Mouse (Mus musculus): ENCODE data around the gene Grb7. TPM values are rescaled to one million over a fixed set of nuclear protein-coding genes. Genes with fewer than 3 reads are reported as not detected.
A peak's percentile ranks its signal among the peaks of the same experiment; 100 is the strongest.

Gene Grb7
- polyA plus RNA-seq, 1 experiment from 2014 or later: 0.38 TPM

DNA sequence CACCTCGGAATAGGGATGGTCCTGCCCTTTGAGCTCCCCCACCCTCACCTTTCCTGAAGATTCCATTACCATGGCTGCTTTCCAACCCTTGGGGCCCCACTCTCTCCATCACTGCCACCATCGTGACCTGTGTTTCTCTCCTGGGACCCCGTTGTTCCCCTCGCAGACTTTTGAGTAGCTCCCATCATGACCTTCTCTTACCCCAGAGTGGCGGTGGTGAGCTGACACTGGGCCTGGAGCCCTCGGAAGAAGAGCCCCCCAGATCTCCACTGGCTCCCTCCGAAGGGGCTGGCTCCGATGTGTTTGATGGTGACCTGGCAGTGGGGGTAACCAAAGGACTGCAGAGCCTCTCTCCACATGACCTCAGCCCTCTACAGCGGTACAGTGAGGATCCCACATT is 10.5 kb upstream of the Grb7 start:
- no peak for ATAC-seq
- no peak overlapping the region for H3K4me2 ChIP-seq (ENCODE audit: low read length)
- no peak for DNase-seq (ENCODE audit: low spot score)
- 94% methylated on average over 9 of the region's 9 CpGs for WGBS
- no peaks in the 10 kb centered on the region for H3K9me3 ChIP-seq (replicated peaks; ENCODE audit: control insufficient read depth, low read length)
- H3K4me3 ChIP-seq (ENCODE audit: low read depth, low read length): no peak overlapping the region
- H3K27me3 ChIP-seq (replicated peaks; ENCODE audit: control insufficient read depth, insufficient read depth, low read length): no peaks in the 10 kb centered on the region
- H3K4me1 ChIP-seq (ENCODE audit: control insufficient read depth, insufficient read depth, low read length): peaks cover 7% of the 10 kb centered on the region
- H3K9ac ChIP-seq (ENCODE audit: low read length): no peak overlapping the region
- H3K36me3 ChIP-seq (ENCODE audit: control insufficient read depth, insufficient read depth, low read length): peaks cover 13% of the 10 kb centered on the region
- H3K27ac ChIP-seq (ENCODE audit: low read depth, low read length): no peak overlapping the region

DNA sequence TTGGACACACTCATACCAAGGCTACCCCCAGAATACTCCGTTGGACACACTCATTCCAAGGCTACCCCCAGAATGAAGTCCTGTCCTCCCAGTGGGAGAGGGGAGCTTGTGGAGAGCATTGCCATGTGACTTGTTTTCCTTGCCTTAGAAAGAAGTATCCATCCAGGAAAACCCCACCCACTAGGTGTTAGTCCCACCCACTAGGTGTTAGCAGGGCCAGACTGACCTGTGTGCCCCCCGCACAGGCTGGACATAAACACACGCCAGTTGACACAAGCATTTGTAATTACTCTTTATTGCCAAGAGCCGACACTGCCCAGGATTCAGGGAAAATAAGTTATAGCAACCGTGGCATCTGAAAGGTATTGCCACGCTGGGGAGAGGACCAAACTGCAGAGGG is 8.8 kb upstream of the Grb7 start:
- 91% methylated on average over 6 of the region's 6 CpGs for WGBS
- H3K27ac ChIP-seq (ENCODE audit: low read depth, low read length): no peak overlapping the region
- peaks cover 7% of the 10 kb centered on the region for H3K4me1 ChIP-seq (ENCODE audit: control insufficient read depth, insufficient read depth, low read length)
- no peak overlapping the region for H3K4me3 ChIP-seq (ENCODE audit: low read depth, low read length)
- no peak overlapping the region for H3K4me2 ChIP-seq (ENCODE audit: low read length)
- DNase-seq (ENCODE audit: low spot score) (no peak), ATAC-seq (no peak)
- peaks cover 13% of the 10 kb centered on the region for H3K36me3 ChIP-seq (ENCODE audit: control insufficient read depth, insufficient read depth, low read length)
- no peaks in the 10 kb centered on the region for H3K9me3 ChIP-seq (replicated peaks; ENCODE audit: control insufficient read depth, low read length)
- H3K27me3 ChIP-seq (replicated peaks; ENCODE audit: control insufficient read depth, insufficient read depth, low read length): no peaks in the 10 kb centered on the region
- H3K9ac ChIP-seq (ENCODE audit: low read length): 0 out of 2 replicates have a peak overlapping the region, but pooled peaks have one; percentile 71

DNA sequence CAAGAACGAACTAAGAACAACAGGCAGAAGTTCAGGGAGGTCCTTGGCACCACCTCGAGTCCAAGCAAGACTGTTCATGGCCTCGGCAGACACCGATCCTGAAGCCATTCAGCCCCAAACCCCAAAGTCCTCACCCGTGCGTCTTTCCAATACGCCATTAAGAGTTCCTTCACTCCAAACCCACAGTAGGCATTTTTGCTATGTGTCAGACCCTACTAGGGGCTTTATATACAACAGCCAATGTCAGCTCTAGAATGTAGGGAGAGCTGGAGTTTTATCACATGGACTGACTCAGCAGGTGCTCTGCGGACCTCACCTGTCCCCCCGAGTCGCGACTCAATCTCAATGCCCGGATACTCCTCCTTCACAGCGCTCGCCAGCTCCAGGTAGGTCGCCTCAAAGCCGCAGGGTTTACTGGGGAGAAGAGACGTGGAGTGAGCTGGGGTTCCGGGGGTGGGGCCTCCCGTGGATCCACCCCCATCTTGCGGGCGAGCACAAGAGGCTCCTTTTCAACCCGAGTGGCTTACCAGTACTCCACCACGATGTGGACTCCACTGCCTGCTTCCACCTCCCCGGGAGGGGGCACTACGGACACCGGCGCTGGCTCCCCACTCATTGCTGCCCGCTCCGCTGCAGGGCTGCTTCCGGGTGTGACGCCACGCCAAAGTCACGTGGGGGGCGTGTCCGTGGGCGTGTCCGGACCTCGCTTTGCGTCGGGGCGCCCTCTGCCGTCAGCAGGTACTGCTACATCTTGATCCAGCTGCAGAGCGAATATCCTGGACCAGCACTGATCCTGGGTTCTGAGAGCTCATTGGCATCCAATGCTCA is 7.6 kb upstream of the Grb7 start, which contains the start of gene Mien1:
Gene Mien1, minus strand, starts transcription at position 661 of the 828 bp plus-strand sequence.
- H3K36me3 ChIP-seq (ENCODE audit: control insufficient read depth, insufficient read depth, low read length): peaks cover 13% of the 10 kb centered on the region
- H3K27ac ChIP-seq (ENCODE audit: low read depth, low read length): 0 out of 2 replicates have a peak within 1 kb of the TSS, but pooled peaks have one; percentile 15
- H3K9ac ChIP-seq (ENCODE audit: low read length): peak within 1 kb of the TSS; percentile 71
- H3K27me3 ChIP-seq (replicated peaks; ENCODE audit: control insufficient read depth, insufficient read depth, low read length): no peaks in the 10 kb centered on the region
- under 1% methylated on average over 43 of the region's 43 CpGs for WGBS
- peak; percentile 92 for DNase-seq (ENCODE audit: low spot score)
- no peaks in the 10 kb centered on the region for H3K9me3 ChIP-seq (replicated peaks; ENCODE audit: control insufficient read depth, low read length)
- peaks cover 7% of the 10 kb centered on the region for H3K4me1 ChIP-seq (ENCODE audit: control insufficient read depth, insufficient read depth, low read length)
- peak within 1 kb of the TSS; percentile 55 for H3K4me3 ChIP-seq (ENCODE audit: low read depth, low read length)
- peak; percentile 95 for ATAC-seq
- H3K4me2 ChIP-seq (ENCODE audit: low read length): peak within 1 kb of the TSS; percentile 77

DNA sequence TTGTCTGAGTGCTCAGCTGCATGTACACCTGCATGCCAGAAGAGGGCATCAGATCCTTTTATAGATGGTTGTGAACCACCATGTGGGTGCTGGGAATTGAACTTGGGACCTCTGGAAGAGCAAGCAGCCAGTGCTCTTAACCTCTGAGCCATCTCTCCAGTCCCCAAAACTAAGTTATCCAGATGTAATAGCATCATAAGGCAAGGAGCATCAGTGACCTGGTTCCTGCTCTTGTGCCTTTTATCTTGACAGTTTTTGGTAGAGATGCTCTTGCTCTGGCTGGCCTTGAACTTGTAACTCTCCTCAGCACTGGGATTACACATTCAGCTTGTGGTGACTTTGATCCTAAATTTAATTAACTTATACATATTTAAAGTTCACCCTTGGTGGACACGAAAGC is 2.5 kb upstream of the Grb7 start:
- H3K27ac ChIP-seq (ENCODE audit: low read depth, low read length): no peak overlapping the region
- H3K4me3 ChIP-seq (ENCODE audit: low read depth, low read length): no peak overlapping the region
- H3K27me3 ChIP-seq (replicated peaks; ENCODE audit: control insufficient read depth, insufficient read depth, low read length): peaks cover 27% of the 10 kb centered on the region
- H3K4me1 ChIP-seq (ENCODE audit: control insufficient read depth, insufficient read depth, low read length): no peaks in the 10 kb centered on the region
- H3K36me3 ChIP-seq (ENCODE audit: control insufficient read depth, insufficient read depth, low read length): no peaks in the 10 kb centered on the region
- no peak for DNase-seq (ENCODE audit: low spot score)
- no peaks in the 10 kb centered on the region for H3K9me3 ChIP-seq (replicated peaks; ENCODE audit: control insufficient read depth, low read length)
- 100% methylated on average over 1 of the region's 1 CpGs for WGBS
- no peak overlapping the region for H3K4me2 ChIP-seq (ENCODE audit: low read length)
- ATAC-seq: no peak
- H3K9ac ChIP-seq (ENCODE audit: low read length): no peak overlapping the region

DNA sequence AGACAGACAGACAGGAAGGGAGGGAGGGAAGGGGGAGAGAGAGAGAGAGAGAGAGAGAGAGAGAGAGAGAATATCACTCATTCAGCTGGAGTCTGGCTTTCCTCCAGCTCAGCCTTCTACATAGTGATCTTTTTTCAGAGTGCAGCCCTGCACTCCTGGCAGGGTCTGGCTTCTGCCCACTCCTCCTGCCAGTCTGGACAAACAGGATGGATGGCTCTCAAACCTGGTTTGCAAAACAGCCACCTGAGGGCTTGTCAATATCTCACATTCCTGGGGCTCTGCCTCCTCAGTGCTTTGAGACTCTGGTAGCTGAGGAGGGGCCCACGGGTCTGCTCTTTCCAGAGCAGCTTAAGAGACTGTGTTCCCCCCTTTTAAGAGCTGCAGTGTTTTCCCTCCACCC is 956 bp upstream of the Grb7 start:
- ATAC-seq: no peak
- Histone ChIP-seq H3K27me3 (replicated peaks; ENCODE audit: control insufficient read depth, insufficient read depth, low read length) (peaks cover 27% of the 10 kb centered on the region), H3K4me1 (ENCODE audit: control insufficient read depth, insufficient read depth, low read length) (no peaks in the 10 kb centered on the region), H3K4me3 (ENCODE audit: low read depth, low read length) (no peak overlapping the region), H3K36me3 (ENCODE audit: control insufficient read depth, insufficient read depth, low read length) (no peaks in the 10 kb centered on the region), H3K27ac (ENCODE audit: low read depth, low read length) (no peak overlapping the region), H3K4me2 (ENCODE audit: low read length) (no peak overlapping the region), H3K9me3 (replicated peaks; ENCODE audit: control insufficient read depth, low read length) (no peaks in the 10 kb centered on the region), H3K9ac (ENCODE audit: low read length) (no peak overlapping the region)
- no peak for DNase-seq (ENCODE audit: low spot score)
- WGBS: 43% methylated on average over 1 of the region's 1 CpGs

DNA sequence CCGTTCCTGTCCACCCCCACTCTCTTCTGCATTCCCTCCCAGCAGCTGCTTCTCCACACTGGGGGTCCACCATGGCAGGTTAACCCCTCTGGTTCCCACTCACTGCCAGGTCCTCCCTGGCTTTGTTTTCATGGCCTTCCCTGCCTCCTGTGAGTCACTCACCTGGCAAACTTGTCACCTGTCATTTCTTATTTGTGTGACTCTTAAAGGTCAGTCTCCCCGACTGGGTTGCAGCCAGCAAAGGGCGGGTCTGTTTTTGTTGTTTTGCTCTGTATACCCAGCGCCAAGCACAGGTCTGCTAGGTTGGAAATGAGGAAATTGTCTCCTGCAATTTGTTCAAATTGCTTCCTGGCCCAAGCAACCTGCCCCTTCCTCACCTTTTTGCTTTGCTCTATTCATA is 515 bp upstream of the Grb7 start:
- peaks cover 27% of the 10 kb centered on the region for H3K27me3 ChIP-seq (replicated peaks; ENCODE audit: control insufficient read depth, insufficient read depth, low read length)
- H3K4me1 ChIP-seq (ENCODE audit: control insufficient read depth, insufficient read depth, low read length): no peaks in the 10 kb centered on the region
- H3K27ac ChIP-seq (ENCODE audit: low read depth, low read length): no peak overlapping the region
- WGBS: 77% methylated on average over 4 of the region's 4 CpGs
- H3K9me3 ChIP-seq (replicated peaks; ENCODE audit: control insufficient read depth, low read length): no peaks in the 10 kb centered on the region
- H3K9ac ChIP-seq (ENCODE audit: low read length): no peak overlapping the region
- ATAC-seq: no peak
- H3K36me3 ChIP-seq (ENCODE audit: control insufficient read depth, insufficient read depth, low read length): no peaks in the 10 kb centered on the region
- no peak overlapping the region for H3K4me3 ChIP-seq (ENCODE audit: low read depth, low read length)
- H3K4me2 ChIP-seq (ENCODE audit: low read length): no peak overlapping the region
- no peak for DNase-seq (ENCODE audit: low spot score)

DNA sequence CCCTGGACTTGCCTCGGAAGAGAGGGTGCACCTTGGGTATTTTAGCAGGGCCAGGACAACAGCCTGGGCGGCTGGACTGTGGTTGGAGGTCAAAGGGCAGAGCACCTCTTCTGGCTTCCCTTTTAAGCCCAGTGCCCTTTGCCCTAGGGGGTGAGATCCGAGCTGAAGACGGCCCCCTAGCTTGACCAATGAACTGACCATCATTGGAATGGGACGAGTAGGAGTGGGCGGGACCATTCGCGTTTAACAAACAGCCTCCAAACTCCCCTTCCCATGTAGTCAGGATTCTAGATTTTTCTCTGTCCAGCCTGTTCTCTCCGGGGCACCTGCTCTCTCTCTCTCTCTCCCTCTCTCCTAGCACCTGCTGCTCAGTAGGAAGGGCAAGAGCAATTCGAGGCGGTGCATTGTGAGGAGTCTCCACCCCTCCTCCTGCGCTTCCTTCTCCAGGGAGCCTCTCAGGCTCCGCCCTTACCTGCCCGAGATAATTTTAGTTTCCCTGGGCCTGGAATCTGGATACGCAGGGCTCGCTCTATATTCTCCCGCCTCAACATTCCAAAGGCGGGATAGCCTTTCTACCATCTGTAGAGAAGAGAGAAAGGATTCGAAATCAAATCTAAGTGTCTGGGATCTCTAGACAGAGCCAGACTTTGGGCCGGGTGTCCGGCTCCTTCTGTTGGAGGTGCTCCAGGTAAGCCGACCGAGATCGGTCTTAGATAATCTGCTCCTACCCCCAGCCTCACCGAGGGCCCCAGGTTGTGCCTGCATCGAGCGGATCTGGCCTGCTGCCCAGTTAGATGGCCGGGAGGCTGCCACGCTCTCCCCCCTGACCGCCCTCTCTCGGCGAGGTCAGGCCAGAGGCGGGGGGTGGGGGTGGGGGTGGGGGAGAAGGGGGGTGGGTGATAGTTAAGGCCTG is 624 bp downstream of the Grb7 start:
- ATAC-seq (no peak), DNase-seq (ENCODE audit: low spot score) (no peak)
- 4% methylated on average over 33 of the region's 33 CpGs for WGBS
- peak overlapping the region; percentile 26; the same call in 1 of the 2 replicates for H3K4me2 ChIP-seq (ENCODE audit: low read length)
- no peak overlapping the region for H3K9ac ChIP-seq (ENCODE audit: low read length)
- no peaks in the 10 kb centered on the region for H3K9me3 ChIP-seq (replicated peaks; ENCODE audit: control insufficient read depth, low read length)
- peaks cover 27% of the 10 kb centered on the region for H3K27me3 ChIP-seq (replicated peaks; ENCODE audit: control insufficient read depth, insufficient read depth, low read length)
- no peaks in the 10 kb centered on the region for H3K36me3 ChIP-seq (ENCODE audit: control insufficient read depth, insufficient read depth, low read length)
- H3K4me3 ChIP-seq (ENCODE audit: low read depth, low read length): 0 out of 2 replicates have a peak overlapping the region, but pooled peaks have one; percentile 5
- H3K4me1 ChIP-seq (ENCODE audit: control insufficient read depth, insufficient read depth, low read length): no peaks in the 10 kb centered on the region
- no peak overlapping the region for H3K27ac ChIP-seq (ENCODE audit: low read depth, low read length)

DNA sequence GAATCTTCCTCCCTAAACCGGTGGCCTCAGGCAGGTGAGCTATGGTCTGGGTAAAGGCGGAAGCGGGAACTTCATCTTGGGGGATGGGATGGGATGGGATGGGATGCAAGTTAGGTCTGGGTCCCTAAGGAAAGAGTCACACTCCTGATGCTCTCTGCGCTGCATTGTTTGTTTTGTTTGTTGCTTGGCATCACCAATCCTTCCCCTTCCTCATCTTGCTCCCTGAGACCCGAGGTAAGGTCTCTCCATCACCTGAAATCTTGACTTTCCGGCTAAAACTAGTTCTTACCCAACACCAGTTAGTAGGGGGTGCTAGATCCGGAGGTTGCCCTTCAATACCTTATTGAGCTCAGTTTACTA is 1.3 kb downstream of the Grb7 start:
- no peak for ATAC-seq
- no peak overlapping the region for H3K9ac ChIP-seq (ENCODE audit: low read length)
- H3K9me3 ChIP-seq (replicated peaks; ENCODE audit: control insufficient read depth, low read length): no peaks in the 10 kb centered on the region
- no peaks in the 10 kb centered on the region for H3K36me3 ChIP-seq (ENCODE audit: control insufficient read depth, insufficient read depth, low read length)
- peak overlapping the region; percentile 26; the same call in 1 of the 2 replicates for H3K4me2 ChIP-seq (ENCODE audit: low read length)
- WGBS: 20% methylated on average over 7 of the region's 7 CpGs
- DNase-seq (ENCODE audit: low spot score): no peak
- 0 out of 2 replicates have a peak overlapping the region, but pooled peaks have one; percentile 5 for H3K4me3 ChIP-seq (ENCODE audit: low read depth, low read length)
- no peak overlapping the region for H3K27ac ChIP-seq (ENCODE audit: low read depth, low read length)
- H3K4me1 ChIP-seq (ENCODE audit: control insufficient read depth, insufficient read depth, low read length): no peaks in the 10 kb centered on the region
- H3K27me3 ChIP-seq (replicated peaks; ENCODE audit: control insufficient read depth, insufficient read depth, low read length): peaks cover 27% of the 10 kb centered on the region

Measured in forebrain, embryonic 14.5 days (tissue).